Mouse (Mus musculus) layer of hippocampus, adult 9-11 months (tissue): Measurements from ENCODE around the gene Plekhg2.

Experiments
- DNase-seq: peaks from one replicate; pipeline ENCODE4 v3.0.0; 2022

The Plekhg2 gene

DNA sequence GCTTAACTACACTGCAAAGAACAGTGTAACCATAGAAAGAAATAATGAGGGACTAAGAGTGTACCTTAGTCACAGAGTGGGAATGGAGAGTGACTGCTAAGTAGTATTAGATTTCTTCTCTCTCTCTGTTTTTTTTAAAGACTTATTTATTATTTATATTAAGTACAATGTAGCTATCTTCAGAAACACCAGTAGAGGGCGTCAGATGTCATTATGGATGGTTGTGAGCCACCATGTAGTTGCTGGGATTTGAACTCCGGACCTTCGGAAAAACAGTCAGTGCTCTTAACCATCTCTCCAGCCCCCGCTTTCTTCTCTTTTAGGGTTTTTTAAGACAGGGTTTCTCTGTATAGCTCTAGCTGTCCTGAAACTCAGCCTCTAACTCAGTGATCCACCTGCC is 45.9 kb downstream of the Plekhg2 start:
- DNase-seq = no peak

DNA sequence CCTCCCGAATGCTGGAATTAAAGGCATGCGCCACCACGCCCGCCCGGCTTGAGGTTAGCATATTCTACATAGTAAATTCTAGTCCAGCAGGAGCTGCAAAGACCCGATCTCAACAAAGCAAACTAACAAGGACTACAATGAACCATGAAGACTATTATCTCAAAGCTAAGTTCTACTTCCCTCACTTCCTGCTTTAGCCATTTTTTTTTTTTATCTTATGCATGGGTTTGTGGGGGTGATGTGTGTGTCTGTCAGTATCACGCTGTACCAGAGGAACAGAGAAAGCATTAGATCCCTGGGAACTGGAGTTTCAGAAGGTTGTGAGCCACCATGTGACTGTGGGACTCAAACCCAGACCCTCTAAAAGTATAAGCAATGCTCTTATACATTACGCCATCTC is 47.1 kb downstream of the Plekhg2 start:
- no peak for DNase-seq

GRCm38 (mm10) chr7:28321974-28322720 is 50.3 kb downstream of the Plekhg2 start:
- no peak for DNase-seq

- DNase-seq = no peak
Measured at GRCm38 (mm10) chr7:28318714-28319113, 53.7 kb downstream of the Plekhg2 start.

GRCm38 (mm10) chr7:28318036-28318435 is 54.4 kb downstream of the Plekhg2 start:
- DNase-seq = no peak

GRCm38 (mm10) chr7:28311926-28312543 is 60.4 kb downstream of the Plekhg2 start, which contains the start of gene Timm50:
Gene Timm50, minus strand, starts transcription at chr7:28312072.
- DNase-seq = peak; percentile 97

GRCm38 (mm10) chr7:28311151-28311925 is 61.1 kb downstream of the Plekhg2 start:
- no peak for DNase-seq

- DNase-seq = no peak
Measured at GRCm38 (mm10) chr7:28309737-28310136, 62.7 kb downstream of the Plekhg2 start.
